Mouse (Mus musculus): ENCODE measurements around the gene Hmg20b.

DNA sequence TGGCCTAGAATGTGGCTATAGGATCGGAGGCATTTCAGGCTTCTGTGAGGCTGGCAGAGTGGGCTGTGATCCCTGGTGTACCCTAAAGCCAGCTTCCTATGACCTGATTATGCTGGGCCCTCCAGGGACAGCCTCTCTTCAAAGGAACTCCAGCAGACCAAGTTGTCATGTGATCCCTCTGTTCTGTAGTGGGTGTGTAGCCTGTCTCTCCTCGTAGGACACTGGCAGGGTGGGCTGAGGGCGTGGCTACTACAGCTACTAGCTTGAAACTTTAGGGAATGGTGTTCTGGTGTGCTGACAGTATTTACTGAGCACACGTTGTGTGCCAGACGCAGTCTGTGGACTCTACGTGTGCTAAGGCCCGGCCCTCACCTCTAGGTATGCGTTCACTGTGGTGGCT is 10.4 kb upstream of the Hmg20b start:
- TF ChIP-seq MYOD1 (IDR thresholded peaks at IDR 0.05; ENCODE audit: control insufficient read depth in 1 of 3, insufficient read length in 2 of 3, low read depth in 2 of 3) (no peak), POLR2A (IDR thresholded peaks at IDR 0.05; ENCODE audit: insufficient read length, low read depth) (no peak), USF1 (IDR thresholded peaks at IDR 0.05; ENCODE audit: low read depth) (peak; percentile 39), CEBPB (IDR thresholded peaks at IDR 0.05; ENCODE audit: insufficient read depth, poor library complexity, severe bottlenecking) (no peak), POLR2AphosphoS2 (IDR thresholded peaks at IDR 0.05; ENCODE audit: insufficient read length, low read depth) (no peak)

Data from myocyte (in vitro differentiated cells).